Mouse (Mus musculus) frontal cortex, postnatal 10 days (tissue): Measurements from ENCODE around the gene Magi2.
"Not testable (repeated sequence)": the region's sequence is repeated elsewhere in the genome, so short reads cannot be mapped to it uniquely, and the experiment has no call there.

Experiments used
- DNase-seq, 2 experiments: peaks; one replicate each; pipeline ENCODE4 v3.0.0; 2022; ENCODE audit warnings: low spot score in 2 of 2, mixed read lengths in 1 of 2

The Magi2 gene

GRCm38 (mm10) chr5:20499031-20499600 lies 1272.3 kb downstream of the Magi2 start:
- no peak for DNase-seq

DNA sequence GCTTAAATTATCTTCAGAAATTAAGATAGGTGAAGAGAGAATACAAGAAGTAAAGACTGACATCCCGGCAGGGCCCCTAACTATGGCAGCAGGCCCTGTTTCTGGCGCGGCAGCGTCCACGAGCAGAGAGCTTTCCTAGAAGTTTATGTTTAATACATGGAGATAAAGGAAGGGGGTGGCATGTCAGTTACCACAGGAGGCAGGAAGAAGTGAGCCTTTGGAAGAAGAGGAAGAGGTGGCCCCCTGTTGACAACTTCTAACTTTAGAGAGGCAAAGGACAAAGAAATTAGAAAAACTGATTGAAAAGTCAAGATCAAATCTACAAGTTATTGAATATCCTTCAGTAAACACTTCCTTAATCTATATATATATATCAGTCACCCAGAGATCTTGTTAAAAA lies 1281.8 kb downstream of the Magi2 start:
- no peak for DNase-seq

GRCm38 (mm10) chr5:20509606-20510005 lies 1282.8 kb downstream of the Magi2 start:
- DNase-seq = no peak

DNA sequence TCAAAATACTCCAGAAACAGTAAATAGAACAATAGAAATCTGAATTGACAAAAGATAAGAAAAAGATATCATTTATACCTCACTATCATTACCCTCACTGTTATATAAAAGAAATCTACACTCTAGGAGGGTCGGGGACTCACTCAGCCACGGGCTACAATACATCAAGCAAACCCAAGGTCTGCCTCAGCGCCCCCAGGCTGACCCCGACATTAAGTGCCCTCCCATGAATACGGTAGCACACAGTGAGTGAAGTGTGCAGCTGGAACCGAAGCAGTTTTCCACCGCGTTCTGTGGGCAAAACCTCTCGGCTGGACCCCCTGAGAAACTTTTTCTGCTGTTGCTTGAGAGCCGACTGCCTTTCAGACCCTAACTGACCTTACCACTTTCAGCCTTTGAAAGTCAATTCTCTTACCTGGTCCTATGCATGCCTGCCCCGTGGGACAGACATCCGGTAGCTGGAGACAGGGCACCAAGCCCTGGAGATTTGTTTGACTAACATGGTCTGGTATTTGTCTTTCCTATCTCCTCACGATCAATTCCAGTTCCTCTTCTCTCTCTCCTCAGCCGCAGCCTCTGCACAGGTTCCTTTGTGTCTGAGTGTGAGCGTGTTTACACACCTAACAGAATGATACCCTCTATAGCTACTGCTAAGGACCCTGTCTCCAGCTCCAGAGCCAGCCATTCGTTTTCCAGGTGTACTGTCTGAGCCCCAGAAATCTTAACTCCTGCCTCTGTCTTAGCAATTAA lies 1285.7 kb downstream of the Magi2 start:
- DNase-seq = no peak

- no peak for DNase-seq
These were observed 1294.8 kb downstream of the Magi2 start for GRCm38 (mm10) chr5:20521639-20522038.

DNA sequence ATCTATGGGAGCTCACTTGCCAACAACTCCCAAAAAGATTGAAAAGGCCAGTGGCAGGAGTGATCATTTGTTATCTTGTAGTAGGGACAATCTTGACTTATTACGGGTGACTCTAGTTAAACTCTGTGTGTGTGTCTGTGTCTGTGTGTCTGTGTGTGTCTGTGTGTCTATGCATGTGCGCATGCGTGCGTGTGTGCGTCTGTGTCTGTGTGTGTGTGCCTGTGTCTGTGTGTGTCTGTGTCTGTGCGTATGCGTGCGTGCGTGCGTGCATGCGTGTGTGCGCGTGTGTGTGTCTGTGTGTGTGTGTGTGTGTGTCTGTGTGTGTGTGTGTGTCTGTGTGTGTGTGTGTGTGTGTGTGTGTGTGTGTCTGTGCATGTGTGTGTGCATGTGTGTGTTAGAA lies 1295.2 kb downstream of the Magi2 start:
- DNase-seq = no peak

- DNase-seq = no peak
These were observed 1296.9 kb downstream of the Magi2 start for GRCm38 (mm10) chr5:20523776-20524175.

DNA sequence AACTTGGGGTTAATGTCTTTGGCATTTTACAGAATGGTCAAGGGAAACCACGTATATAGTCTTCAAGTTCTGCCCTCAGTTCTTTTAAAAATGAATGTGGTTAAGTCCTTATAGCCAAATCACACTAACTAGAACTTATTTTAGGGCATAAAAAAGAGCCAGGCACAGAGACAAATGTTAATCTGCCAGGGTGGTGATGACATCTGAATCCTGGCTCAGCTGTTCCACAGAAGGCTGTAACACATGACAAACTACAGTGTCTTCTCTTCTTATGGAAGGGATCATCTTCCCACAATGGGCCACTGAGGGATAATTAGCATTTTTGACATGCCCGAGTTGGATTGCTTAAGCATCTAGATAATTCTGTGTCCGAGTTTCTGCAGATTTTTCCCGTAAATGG lies 1299.8 kb downstream of the Magi2 start:
- not testable (repeated sequence) for DNase-seq

- no peak for DNase-seq
These were observed 1309.7 kb downstream of the Magi2 start for GRCm38 (mm10) chr5:20536544-20536943.

GRCm38 (mm10) chr5:20537369-20538022 lies 1310.7 kb downstream of the Magi2 start:
- no peak for DNase-seq

- DNase-seq = no peak
These were observed 1317.5 kb downstream of the Magi2 start for GRCm38 (mm10) chr5:20544374-20544773.

- DNase-seq = no peak
These were observed 1332.5 kb downstream of the Magi2 start for GRCm38 (mm10) chr5:20559378-20559777.

DNA sequence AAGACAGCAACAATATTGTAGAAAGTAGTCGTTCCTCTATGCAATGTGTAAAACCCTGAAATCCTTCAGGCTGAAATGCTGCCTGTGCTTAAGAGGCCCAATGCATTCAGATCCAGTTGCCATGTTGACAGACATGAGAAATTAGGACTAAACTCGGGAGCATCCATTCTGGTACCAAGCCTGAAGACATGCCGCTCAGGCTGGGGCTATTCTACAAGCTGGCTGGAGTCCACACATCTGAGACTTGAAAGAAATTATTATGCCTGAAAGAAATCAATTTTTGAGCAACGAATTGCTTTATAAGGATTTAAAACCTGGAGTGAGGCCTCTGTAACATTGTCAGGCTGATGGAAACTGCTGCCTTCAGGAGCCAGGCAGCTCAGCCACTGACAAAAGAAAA lies 1333.0 kb downstream of the Magi2 start:
- no peak for DNase-seq

- DNase-seq = peak; percentile 29 to 38
These were observed 1341.6 kb downstream of the Magi2 start for GRCm38 (mm10) chr5:20568421-20568820.

GRCm38 (mm10) chr5:20568966-20569365 lies 1342.1 kb downstream of the Magi2 start:
- no peak for DNase-seq

GRCm38 (mm10) chr5:20574816-20575215 lies 1348.0 kb downstream of the Magi2 start:
- no peak for DNase-seq

DNA sequence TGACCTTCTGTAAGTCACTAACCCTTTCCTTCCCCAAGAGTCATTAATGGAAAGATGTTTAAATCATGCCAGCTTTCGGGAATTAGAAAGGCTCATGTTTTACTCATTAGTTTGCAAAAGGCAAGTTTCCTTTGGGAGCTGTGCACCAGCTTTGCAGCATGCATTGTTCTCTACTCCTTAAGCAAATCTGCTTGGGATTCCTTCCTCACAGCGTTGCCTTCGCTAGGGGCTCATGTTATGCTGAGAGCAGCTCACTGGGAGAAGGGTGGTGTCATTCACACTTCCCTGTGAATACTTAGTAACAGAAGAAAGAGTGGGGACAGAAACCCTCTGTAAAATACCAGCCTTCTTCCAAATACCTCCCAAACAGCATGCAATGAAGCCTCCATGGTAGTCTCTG lies 1349.0 kb downstream of the Magi2 start:
- no peak for DNase-seq

DNA sequence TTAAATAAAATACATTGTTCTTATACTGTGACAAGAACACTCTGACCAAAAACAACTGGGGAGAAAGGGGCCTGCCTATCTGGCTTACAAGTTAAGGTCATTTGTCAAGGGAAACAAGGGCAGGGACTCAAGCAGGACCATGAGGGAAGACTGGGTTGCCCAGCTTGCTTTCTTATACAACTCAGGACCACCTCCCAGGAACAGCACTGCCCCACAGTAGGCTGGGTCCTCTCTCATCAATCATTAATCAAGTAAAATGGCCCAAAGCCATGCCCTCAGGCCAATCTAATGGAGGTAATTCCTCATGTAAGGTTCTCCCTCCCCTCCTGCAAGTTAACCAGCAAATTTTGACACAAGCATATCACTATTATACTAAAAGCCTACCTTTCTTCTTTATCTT lies 1349.4 kb downstream of the Magi2 start:
- no peak for DNase-seq

DNA sequence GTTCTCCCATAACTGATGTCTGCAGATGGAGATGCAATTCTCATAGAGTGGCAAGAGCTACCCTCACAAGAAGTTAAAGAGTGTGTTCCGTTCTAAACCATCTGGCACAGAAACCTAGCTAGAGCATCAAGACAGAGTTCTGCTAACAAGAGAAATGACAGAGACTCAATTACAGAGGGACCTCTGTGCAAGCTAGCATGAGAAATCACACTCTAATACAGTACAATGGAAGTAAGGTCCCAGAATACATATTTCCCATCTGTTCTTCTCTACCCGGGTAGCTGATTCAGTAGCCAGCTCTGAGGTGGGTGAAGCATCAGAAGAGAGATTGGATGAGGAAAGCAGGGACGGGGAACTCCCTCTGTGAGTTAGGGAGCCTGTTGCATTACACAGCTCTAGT lies 1351.8 kb downstream of the Magi2 start:
- no peak for DNase-seq

DNA sequence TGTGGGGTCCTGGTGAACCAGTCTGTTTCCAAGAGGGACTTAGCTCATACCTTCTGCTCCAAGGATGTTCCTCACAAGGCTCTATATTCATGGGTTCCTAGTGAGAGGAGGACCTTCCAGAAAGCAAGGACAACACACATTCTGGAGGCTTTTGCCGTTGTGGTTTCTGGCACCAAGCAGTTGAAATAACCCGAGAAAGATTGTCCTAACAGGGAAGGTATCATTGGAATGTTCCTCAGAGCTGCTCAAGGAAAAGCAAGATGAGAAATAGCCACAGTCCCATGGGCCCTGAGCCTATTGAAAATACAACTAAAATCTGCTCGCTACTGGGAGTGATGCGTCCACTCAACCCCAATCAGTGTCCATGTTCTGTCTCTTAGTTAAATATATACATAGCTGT lies 1353.8 kb downstream of the Magi2 start:
- no peak for DNase-seq

DNA sequence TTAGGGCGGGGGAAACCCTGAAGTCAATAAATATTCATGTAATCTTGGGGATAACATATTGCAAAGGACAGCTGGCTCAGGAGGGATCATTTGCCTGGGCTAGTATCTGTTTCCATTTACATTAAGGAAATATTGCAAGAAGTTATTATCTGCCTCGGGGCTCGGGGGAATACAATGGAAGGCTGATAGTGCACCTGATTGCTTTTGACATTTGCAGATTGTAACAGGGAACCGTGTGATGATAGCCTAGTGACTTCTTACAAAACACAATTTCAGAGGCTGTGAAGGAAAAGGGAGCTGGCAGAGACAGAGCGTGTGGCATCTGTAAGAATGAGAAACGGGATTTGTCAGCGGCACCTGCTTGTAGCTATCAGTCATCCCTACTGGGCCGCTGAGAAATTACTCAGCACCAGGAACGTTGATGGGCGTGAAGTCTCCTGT lies 1356.2 kb downstream of the Magi2 start:
- no peak for DNase-seq

- DNase-seq = no peak
These were observed 1356.8 kb downstream of the Magi2 start for GRCm38 (mm10) chr5:20583639-20584038.

- no peak for DNase-seq
These were observed 1357.9 kb downstream of the Magi2 start for GRCm38 (mm10) chr5:20584769-20585168.
